Mouse (Mus musculus) hindbrain, embryonic 15.5 days (tissue): Measurements from ENCODE around the gene Lrrn4cl. TPM values are rescaled to one million over a fixed set of nuclear protein-coding genes. Genes with fewer than 3 reads are reported as not detected.
"Not testable (repeated sequence)": the region's sequence is repeated elsewhere in the genome, so short reads cannot be mapped to it uniquely, and the experiment has no call there.

Experiments
- ATAC-seq: fragments of 200-750 bp; cut with Nextera tagmentation; 2 replicates; pipeline ENCODE4 v1.8.0; 2017; ENCODE audit warnings: low read depth, moderate number of reproducible peaks, moderate TSS enrichment; ENCODE audit not compliant: low FRiP score
- H3K27ac ChIP-seq: fragments of 300-500 bp; sonication (generic); replicated peaks from 2 replicates; pipeline ENCODE4 v1.5.1; 2015; ENCODE audit warnings: mild to moderate bottlenecking, inconsistent platforms
- H3K27me3 ChIP-seq: fragments of 300-500 bp; sonication (generic); 2 replicates; pipeline ENCODE4 v1.6.1; 2015; ENCODE audit warnings: control low read depth, inconsistent platforms
- H3K36me3 ChIP-seq: fragments of 300-500 bp; sonication (generic); 2 replicates; pipeline ENCODE4 v1.6.1; 2015; ENCODE audit warnings: control low read depth, inconsistent platforms
- H3K4me1 ChIP-seq: fragments of 300-500 bp; sonication (generic); replicated peaks from 2 replicates; pipeline ENCODE4 v1.6.1; 2015; ENCODE audit warnings: control low read depth, inconsistent platforms
- H3K4me2 ChIP-seq: fragments of 300-500 bp; sonication (generic); 2 replicates; pipeline ENCODE4 v1.6.1; 2015; ENCODE audit warnings: moderate library complexity, mild to moderate bottlenecking, inconsistent platforms
- H3K4me3 ChIP-seq: fragments of 300-500 bp; sonication (generic); 2 replicates; pipeline ENCODE4 v1.5.1; 2015; ENCODE audit warnings: mild to moderate bottlenecking, inconsistent platforms
- H3K9ac ChIP-seq: fragments of 300-500 bp; sonication (generic); 2 replicates; pipeline ENCODE4 v1.6.1; 2015; ENCODE audit warnings: inconsistent platforms
- H3K9me3 ChIP-seq: fragments of 300-500 bp; sonication (generic); 2 replicates; pipeline ENCODE4 v1.6.1; 2016; ENCODE audit warnings: control low read depth, inconsistent platforms
- whole genome bisulfite sequencing: fragments of 180-500 bp; shearing (Covaris S2); methylation state at CpG from one replicate; pipeline ENCODE4 v1.1.7; 2015; 5-methylcytosine and 5-hydroxymethylcytosine counted together
- polyA plus RNA-seq: library from polyadenylated mRNA; unstranded; fragments of >200 nt; fragmentation: Nextera tagmentation; extraction: Ambion mirVana; gene quantifications from 2 replicates; pipeline ENCODE4 v1.2.1, GENCODE M21; 2015

Lrrn4cl gene
- polyA plus RNA-seq, 1 experiment from 2014 or later = 0.61 TPM

DNA sequence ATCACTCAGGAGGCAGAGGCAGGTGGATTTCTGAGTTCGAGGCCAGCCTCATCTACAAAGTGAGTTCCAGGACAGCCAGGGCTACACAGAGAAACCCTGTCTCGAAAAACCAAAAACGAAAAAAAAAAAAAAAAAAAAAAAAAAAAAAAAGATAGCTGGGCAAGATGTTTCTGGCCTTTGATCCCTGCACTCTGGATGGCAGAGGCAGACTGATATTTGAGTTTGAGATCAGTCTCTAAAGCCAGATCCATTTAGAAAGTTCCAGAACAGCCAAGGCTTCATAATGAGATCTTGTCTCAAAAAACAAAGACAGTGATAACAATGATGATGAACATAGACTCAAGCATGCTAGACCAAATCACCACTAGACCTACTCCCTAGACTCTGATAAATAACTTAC is 19.8 kb downstream of the Lrrn4cl start:
- H3K9ac ChIP-seq, ATAC-seq, H3K9me3 ChIP-seq, H3K27me3 ChIP-seq: not testable (repeated sequence)
- Histone ChIP-seq H3K4me1 (peaks cover 16% of the 10 kb centered on the region), H3K4me3 (peak overlapping the region; percentile 92; the same call in 1 of the 2 replicates), H3K4me2 (peak overlapping the region; percentile 92), H3K36me3 (peaks cover 17% of the 10 kb centered on the region), H3K27ac (0 out of 2 replicates have a peak overlapping the region, but pooled peaks have one; percentile 81)
- 80% methylated on average over 3 of the region's 3 CpGs for WGBS

DNA sequence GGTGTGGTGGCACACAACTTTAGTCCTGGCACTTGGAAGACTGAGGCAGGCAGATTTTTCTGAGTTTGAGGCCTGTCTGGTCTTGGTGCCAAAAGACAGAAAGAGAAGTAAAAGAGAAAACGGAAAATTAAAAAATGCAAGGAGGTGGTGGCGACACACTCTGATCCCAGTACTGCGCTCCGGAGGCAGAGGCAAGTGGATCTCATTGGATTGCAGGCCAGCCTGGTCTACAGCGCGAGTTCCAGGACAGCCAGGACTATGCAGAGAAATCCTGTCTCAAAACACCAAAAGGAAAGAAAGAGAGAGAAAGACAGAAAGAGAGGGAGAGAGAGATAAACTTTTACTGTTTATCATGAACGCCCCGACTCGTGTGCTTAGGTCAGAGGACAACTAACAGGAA is 20.3 kb downstream of the Lrrn4cl start:
- peak; percentile 52 for ATAC-seq
- peak overlapping the region; percentile 99 for H3K9ac ChIP-seq
- no peaks in the 10 kb centered on the region for H3K9me3 ChIP-seq
- H3K4me2 ChIP-seq = peak overlapping the region; percentile 92
- no peaks in the 10 kb centered on the region for H3K27me3 ChIP-seq
- WGBS = 61% methylated on average over 9 of the region's 9 CpGs
- peak overlapping the region; percentile 92 for H3K4me3 ChIP-seq
- H3K36me3 ChIP-seq = peaks cover 22% of the 10 kb centered on the region
- peak overlapping the region; percentile 81 for H3K27ac ChIP-seq
- H3K4me1 ChIP-seq = peaks cover 16% of the 10 kb centered on the region

GRCm38 (mm10) chr19:8871267-8872186 is 21.0 kb downstream of the Lrrn4cl start, which contains the start of gene Ubxn1:
TSS of gene Ubxn1 (plus strand) at chr19:8871496.
- H3K9me3 ChIP-seq = no peaks in the 10 kb centered on the region
- peak within 1 kb of the TSS; percentile 81 for H3K27ac ChIP-seq
- H3K4me1 ChIP-seq = peaks cover 16% of the 10 kb centered on the region
- H3K4me2 ChIP-seq = peak within 1 kb of the TSS; percentile 92
- H3K27me3 ChIP-seq = no peaks in the 10 kb centered on the region
- H3K4me3 ChIP-seq = peak within 1 kb of the TSS; percentile 92
- ATAC-seq = peak; percentile 97
- peaks cover 28% of the 10 kb centered on the region for H3K36me3 ChIP-seq
- H3K9ac ChIP-seq = peak within 1 kb of the TSS; percentile 99
- under 1% methylated on average over 59 of the region's 59 CpGs for WGBS

DNA sequence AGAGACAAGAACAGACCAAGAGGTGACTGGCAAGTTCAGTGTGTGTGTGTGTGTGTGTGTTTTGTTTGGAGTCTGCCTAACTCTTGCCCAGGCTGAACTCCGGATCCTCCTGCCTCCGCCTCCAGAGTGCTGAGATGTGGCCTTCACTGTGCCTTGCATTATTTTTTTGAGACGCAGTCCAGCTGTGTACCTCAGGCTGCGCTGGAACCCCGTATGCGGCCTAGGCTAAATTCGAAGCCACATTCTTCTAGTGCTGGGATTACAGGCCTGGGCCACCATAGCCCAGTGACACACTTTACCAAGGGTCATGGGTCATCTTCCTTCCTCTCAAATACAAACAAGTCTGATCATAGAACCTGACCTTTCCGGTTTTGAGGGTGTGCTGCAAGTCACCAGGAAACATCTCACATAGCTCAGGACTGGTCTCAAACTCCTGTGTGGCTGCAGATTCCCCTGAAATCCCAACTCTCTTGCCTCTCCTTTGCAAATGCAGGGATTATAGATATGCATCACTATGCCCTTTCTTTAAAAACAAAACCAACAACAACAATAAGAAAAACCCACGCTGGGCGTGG is 21.8 kb downstream of the Lrrn4cl start:
- no peak for ATAC-seq
- Histone ChIP-seq H3K4me2 (peak overlapping the region; percentile 92), H3K27ac (0 out of 2 replicates have a peak overlapping the region, but pooled peaks have one; percentile 81), H3K9ac (peak overlapping the region; percentile 99), H3K4me3 (peak overlapping the region; percentile 92), H3K4me1 (peaks cover 16% of the 10 kb centered on the region), H3K9me3 (no peaks in the 10 kb centered on the region), H3K36me3 (peaks cover 33% of the 10 kb centered on the region), H3K27me3 (no peaks in the 10 kb centered on the region)
- 79% methylated on average over 10 of the region's 10 CpGs for WGBS

- 95% methylated on average over 7 of the region's 7 CpGs for WGBS
- H3K27ac ChIP-seq = no peak overlapping the region
- ATAC-seq = no peak
- peaks cover 33% of the 10 kb centered on the region for H3K36me3 ChIP-seq
- H3K9ac ChIP-seq = no peak overlapping the region
- peaks cover 26% of the 10 kb centered on the region for H3K4me1 ChIP-seq
- no peaks in the 10 kb centered on the region for H3K27me3 ChIP-seq
- no peak overlapping the region for H3K4me3 ChIP-seq
- H3K4me2 ChIP-seq = no peak overlapping the region
- no peaks in the 10 kb centered on the region for H3K9me3 ChIP-seq
Measured at GRCm38 (mm10) chr19:8875031-8875430, 24.5 kb downstream of the Lrrn4cl start.

GRCm38 (mm10) chr19:8880311-8881033 is 29.9 kb downstream of the Lrrn4cl start, which contains the start of gene Uqcc3:
TSS of gene Uqcc3 (minus strand) at chr19:8880923.
- H3K4me3 ChIP-seq = peak within 1 kb of the TSS; percentile 87
- no peaks in the 10 kb centered on the region for H3K27me3 ChIP-seq
- peaks cover 15% of the 10 kb centered on the region for H3K36me3 ChIP-seq
- peak within 1 kb of the TSS; percentile 90 for H3K27ac ChIP-seq
- H3K4me1 ChIP-seq = peaks cover 14% of the 10 kb centered on the region
- peak within 1 kb of the TSS; percentile 94 for H3K9ac ChIP-seq
- ATAC-seq = peak; percentile 96
- no peaks in the 10 kb centered on the region for H3K9me3 ChIP-seq
- peak within 1 kb of the TSS; percentile 92 for H3K4me2 ChIP-seq
- under 1% methylated on average over 42 of the region's 42 CpGs for WGBS

DNA sequence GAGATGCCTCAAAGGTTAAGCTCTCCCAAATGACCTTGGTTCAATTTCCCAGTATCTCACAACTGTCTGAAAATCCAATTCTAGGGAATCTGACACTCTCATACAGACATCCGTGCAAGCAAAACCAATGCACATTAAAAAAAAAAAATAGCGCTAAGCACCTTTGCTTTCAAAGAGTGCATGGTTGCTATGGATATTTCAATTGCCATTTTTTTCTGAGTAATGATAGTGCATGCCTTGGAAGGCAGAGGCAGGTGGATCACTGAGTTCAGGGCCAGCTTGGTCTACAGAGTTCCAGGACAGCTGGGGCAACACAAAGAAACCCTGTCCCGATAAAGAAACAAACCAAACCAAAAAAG is 30.4 kb downstream of the Lrrn4cl start:
- Histone ChIP-seq H3K4me3 (peak overlapping the region; percentile 87), H3K36me3 (peaks cover 10% of the 10 kb centered on the region), H3K27ac (peak overlapping the region; percentile 90), H3K9ac (peak overlapping the region; percentile 94; the same call in 1 of the 2 replicates), H3K4me1 (peaks cover 14% of the 10 kb centered on the region), H3K27me3 (no peaks in the 10 kb centered on the region), H3K9me3 (no peaks in the 10 kb centered on the region), H3K4me2 (peak overlapping the region; percentile 92)
- ATAC-seq = no peak
- 15% methylated on average over 3 of the region's 3 CpGs for WGBS

- Histone ChIP-seq H3K27me3 (no peaks in the 10 kb centered on the region), H3K36me3 (no peaks in the 10 kb centered on the region), H3K4me1 (peaks cover 23% of the 10 kb centered on the region), H3K4me2 (no peak within 1 kb of the TSS), H3K9ac (no peak within 1 kb of the TSS), H3K4me3 (no peak within 1 kb of the TSS), H3K27ac (no peak within 1 kb of the TSS), H3K9me3 (no peaks in the 10 kb centered on the region)
- ATAC-seq = no peak
- 74% methylated on average over 3 of the region's 3 CpGs for WGBS
Measured at GRCm38 (mm10) chr19:8883616-8884015, 33.0 kb downstream of the Lrrn4cl start, which contains the start of the genes Lbhd1 and Gm49403. TSS of gene Lbhd1 (plus strand) at chr19:8883732. TSS of gene Gm49403 (plus strand) at chr19:8883930.

GRCm38 (mm10) chr19:8886916-8887584 is 36.5 kb downstream of the Lrrn4cl start:
- no peak overlapping the region for H3K27ac ChIP-seq
- H3K4me3 ChIP-seq = no peak overlapping the region; the same call in 1 of the 2 replicates
- H3K36me3 ChIP-seq = 0 out of 2 replicates have a peak, but pooled peaks cover 6% of the 10 kb centered on the region
- ATAC-seq = no peak
- no peak overlapping the region for H3K9ac ChIP-seq
- H3K4me1 ChIP-seq = peaks cover 17% of the 10 kb centered on the region
- no peaks in the 10 kb centered on the region for H3K27me3 ChIP-seq
- 55% methylated on average over 1 of the region's 1 CpGs for WGBS
- no peaks in the 10 kb centered on the region for H3K9me3 ChIP-seq
- H3K4me2 ChIP-seq = peak overlapping the region; percentile 79

DNA sequence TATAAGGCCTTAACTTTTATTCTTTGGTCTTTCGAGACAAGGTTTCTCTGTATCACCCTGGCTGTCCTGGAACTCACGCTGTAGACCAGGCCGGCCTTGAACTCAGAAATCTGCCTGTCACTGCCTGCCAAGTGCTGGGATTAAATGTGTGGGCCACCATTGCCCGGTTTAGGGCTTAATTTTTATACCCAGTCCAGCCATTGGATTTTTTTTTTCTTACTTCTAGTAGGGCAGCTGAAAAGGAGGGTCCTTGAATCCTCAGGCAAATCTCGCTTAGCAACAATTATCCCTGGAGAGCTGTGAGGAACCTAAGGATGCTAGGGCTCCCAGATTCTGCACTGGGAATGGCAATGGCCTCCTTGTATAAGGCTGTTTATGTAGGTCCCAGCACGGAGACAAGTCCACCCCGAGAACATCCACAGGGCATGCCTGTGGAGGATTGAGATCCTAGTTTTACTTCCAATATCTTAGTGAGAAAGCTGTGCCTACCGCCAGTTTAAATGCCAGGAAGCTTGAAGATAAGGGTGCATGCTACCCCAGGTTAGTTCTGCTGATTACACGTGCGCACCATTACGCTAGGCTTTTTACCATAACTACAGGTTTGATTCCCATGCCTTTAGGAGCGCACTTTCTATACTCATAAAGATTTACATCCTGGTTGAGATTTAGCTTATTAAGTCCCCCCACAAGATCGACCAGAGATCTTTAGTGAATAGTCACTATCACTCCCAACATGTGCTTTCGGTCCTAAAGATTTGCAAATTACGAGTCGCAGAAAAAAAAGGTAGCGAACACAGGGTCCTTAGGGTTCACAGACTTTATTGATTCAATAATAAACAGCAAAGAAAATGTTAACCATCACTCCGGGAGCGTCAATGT is 37.3 kb downstream of the Lrrn4cl start:
- Histone ChIP-seq H3K9me3 (no peaks in the 10 kb centered on the region), H3K36me3 (0 out of 2 replicates have a peak, but pooled peaks cover 6% of the 10 kb centered on the region), H3K4me2 (peak overlapping the region; percentile 79), H3K27ac (peak overlapping the region; percentile 86), H3K27me3 (no peaks in the 10 kb centered on the region), H3K4me1 (peaks cover 17% of the 10 kb centered on the region), H3K4me3 (peak overlapping the region; percentile 57), H3K9ac (peak overlapping the region; percentile 69)
- no peak for ATAC-seq
- WGBS = 16% methylated on average over 19 of the region's 19 CpGs
